Mouse (Mus musculus): Measurements from ENCODE around the gene Ctsr. TPM values are rescaled to one million over a fixed set of nuclear protein-coding genes. Genes with fewer than 3 reads are reported as not detected.

The Ctsr gene
- polyA plus RNA-seq (2012; rRNA removed) = not detected in 2 replicates

DNA sequence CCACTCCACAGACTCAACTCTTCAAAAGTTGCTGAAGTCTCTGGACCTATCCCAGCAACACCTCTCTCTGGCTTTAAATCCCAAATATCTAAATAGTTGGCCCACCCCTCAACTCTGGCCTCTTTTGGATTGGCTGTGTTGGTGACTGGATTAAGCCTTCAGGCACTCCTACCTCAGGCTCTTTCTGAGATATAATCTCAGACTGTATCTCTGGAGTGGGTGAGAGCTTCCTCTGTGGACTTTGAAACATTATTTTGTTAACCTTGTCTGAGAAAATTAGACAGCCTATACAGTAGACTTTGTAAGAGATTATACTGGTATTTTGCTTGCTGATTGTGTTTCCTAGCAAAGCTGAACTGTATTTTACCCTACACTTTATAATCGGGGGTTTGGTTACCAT, at the start of gene Ctsr:
Gene Ctsr, minus strand, starts transcription at position 101 of the 400 bp plus-strand sequence.

DNA sequence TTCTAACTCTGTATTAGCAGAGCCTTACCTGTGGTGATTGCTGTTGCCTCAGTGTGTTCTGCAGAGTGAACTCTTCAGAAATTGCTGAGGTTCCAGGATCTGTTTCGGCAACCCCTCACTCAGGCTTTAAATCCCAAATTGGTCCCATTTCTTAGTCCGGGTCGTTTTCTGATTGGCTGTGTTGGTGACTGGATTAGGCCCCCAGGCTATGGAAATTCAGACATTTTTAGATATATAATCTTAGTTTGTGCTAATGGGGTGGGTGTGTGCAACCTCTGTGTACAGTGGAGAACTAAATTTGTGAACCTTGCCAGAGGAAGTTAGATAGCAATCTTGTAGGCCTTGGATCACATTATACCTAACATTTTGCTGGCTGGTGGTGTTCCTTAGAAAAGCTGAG, 39.3 kb upstream of the Ctsr start, which contains the start of gene Cts6:
Gene Cts6, minus strand, starts transcription at position 101 of the 400 bp plus-strand sequence.

Other genes starting within 250 kb of the Ctsr start
- not detected in 2 replicates for gene Gm49393, start 228.7 kb downstream of the Ctsr start, polyA plus RNA-seq (2012; rRNA removed)
- 0.08 and 0.12 TPM in 2 replicates for gene Gm49391, start 227.7 kb downstream of the Ctsr start, polyA plus RNA-seq (2012; rRNA removed)
- gene Ctla2a, start 227.6 kb downstream of the Ctsr start, polyA plus RNA-seq (2012; rRNA removed) = 0.63 and 1.1 TPM in 2 replicates
- gene Tpbpa, start 222.3 kb downstream of the Ctsr start, polyA plus RNA-seq (2012; rRNA removed) = not detected in 2 replicates
- not detected in 2 replicates for gene Ctsj, start 158.3 kb downstream of the Ctsr start, polyA plus RNA-seq (2012; rRNA removed)
- not detected in 2 replicates for gene Ctsq, start 123.6 kb downstream of the Ctsr start, polyA plus RNA-seq (2012; rRNA removed)
- not detected in 2 replicates for gene Cts6, start 39.2 kb upstream of the Ctsr start, polyA plus RNA-seq (2012; rRNA removed)
- gene Cts8, start 91.1 kb upstream of the Ctsr start, polyA plus RNA-seq (2012; rRNA removed) = not detected in 2 replicates
- not detected in 2 replicates for gene Gm49398, start 124.6 kb upstream of the Ctsr start, polyA plus RNA-seq (2012; rRNA removed)
- gene Cts7, start 193.9 kb upstream of the Ctsr start, polyA plus RNA-seq (2012; rRNA removed) = not detected in 2 replicates